Mouse (Mus musculus) heart, embryonic 15.5 days (tissue): Measurements from ENCODE around the gene Plekhg2. TPM values are rescaled to one million over a fixed set of nuclear protein-coding genes. Genes with fewer than 3 reads are reported as not detected.

Experiments
- ATAC-seq: fragments of 200-750 bp; cut with Nextera tagmentation; replicated peaks from 2 replicates; pipeline ENCODE4 v1.8.0; 2017; ENCODE audit warnings: low read depth, moderate TSS enrichment; ENCODE audit not compliant: insufficient number of reproducible peaks, insufficient read depth, low FRiP score
- H3K27ac ChIP-seq: fragments of 300-500 bp; sonication (generic); 2 replicates; pipeline ENCODE4 v1.5.1; 2015; ENCODE audit warnings: mild to moderate bottlenecking, inconsistent platforms
- H3K27me3 ChIP-seq: fragments of 300-500 bp; sonication (generic); 2 replicates; pipeline ENCODE4 v1.6.1; 2015; ENCODE audit warnings: inconsistent platforms
- H3K36me3 ChIP-seq: fragments of 300-500 bp; sonication (generic); 2 replicates; pipeline ENCODE4 v1.6.1; 2015; ENCODE audit warnings: mild to moderate bottlenecking, inconsistent platforms
- H3K4me1 ChIP-seq: fragments of 300-500 bp; sonication (generic); replicated peaks from 2 replicates; pipeline ENCODE4 v1.6.1; 2015; ENCODE audit warnings: inconsistent platforms
- H3K4me2 ChIP-seq: fragments of 300-500 bp; sonication (generic); 2 replicates; pipeline ENCODE4 v1.6.1; 2015; ENCODE audit warnings: inconsistent platforms, mild to moderate bottlenecking, moderate library complexity
- H3K4me3 ChIP-seq: fragments of 300-500 bp; sonication (generic); 2 replicates; pipeline ENCODE4 v1.5.1; 2015; ENCODE audit warnings: mild to moderate bottlenecking, inconsistent platforms
- H3K9ac ChIP-seq: fragments of 300-500 bp; sonication (generic); 2 replicates; pipeline ENCODE4 v1.6.1; 2015; ENCODE audit warnings: mild to moderate bottlenecking, inconsistent platforms
- H3K9me3 ChIP-seq: fragments of 300-500 bp; sonication (generic); replicated peaks from 2 replicates; pipeline ENCODE4 v1.6.1; 2016; ENCODE audit warnings: inconsistent platforms
- WGBS: fragments of 180-500 bp; shearing (Covaris S2); methylation state at CpG from one replicate; pipeline ENCODE4 v1.1.7; 2015; ENCODE audit warnings: mixed read lengths; 5-methylcytosine and 5-hydroxymethylcytosine counted together
- polyA plus RNA-seq: library from polyadenylated mRNA; unstranded; fragments of >200 nt; fragmentation: Nextera tagmentation; extraction: Ambion mirVana; gene quantifications from 2 replicates; pipeline ENCODE4 v1.2.1, GENCODE M21; 2015

The Plekhg2 gene
- polyA plus RNA-seq, 1 experiment from 2014 or later = 34.3 TPM

DNA sequence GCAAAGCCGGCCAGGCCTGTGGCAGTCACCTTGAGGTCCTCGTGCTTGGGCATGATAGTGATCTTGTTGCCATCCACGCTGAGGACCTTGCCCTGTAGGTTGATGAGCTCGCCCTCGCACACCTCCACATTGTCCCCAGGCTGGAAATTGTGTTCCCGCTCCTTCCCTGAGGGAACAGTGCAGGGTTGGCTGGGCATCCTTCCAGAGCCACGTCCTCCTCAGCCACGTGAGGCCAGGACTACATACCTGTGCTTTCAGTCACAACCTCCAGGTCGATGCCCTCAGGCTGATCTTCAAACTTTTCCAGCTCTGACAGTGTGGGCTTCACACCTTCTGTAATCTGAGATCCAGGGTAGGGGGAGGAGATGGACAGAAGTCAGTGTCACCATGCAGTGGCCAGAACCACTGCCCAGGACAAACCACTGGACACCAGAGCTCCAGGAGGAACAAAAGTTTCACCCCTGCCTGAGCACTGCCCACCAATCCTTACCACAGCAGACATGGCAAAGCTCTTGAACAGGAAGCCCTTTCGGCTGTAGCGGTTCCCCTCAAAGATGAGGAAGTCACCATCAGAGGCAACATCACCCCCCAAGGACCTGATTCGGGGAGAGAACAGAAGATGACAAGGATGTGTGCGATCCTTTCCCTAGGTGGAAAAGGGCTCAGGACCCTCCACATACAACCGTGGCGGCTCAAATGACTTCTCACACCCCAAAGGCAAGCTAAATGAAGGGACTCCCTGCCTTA, 50.3 kb downstream of the Plekhg2 start:
- no peak for ATAC-seq
- Histone ChIP-seq H3K36me3 (peaks cover 98% of the 10 kb centered on the region), H3K9me3 (no peaks in the 10 kb centered on the region), H3K9ac (no peak overlapping the region), H3K4me1 (no peaks in the 10 kb centered on the region), H3K27ac (no peak overlapping the region), H3K27me3 (no peaks in the 10 kb centered on the region), H3K4me2 (no peak overlapping the region), H3K4me3 (no peak overlapping the region)
- 89% methylated on average over 15 of the region's 15 CpGs for whole genome bisulfite sequencing

DNA sequence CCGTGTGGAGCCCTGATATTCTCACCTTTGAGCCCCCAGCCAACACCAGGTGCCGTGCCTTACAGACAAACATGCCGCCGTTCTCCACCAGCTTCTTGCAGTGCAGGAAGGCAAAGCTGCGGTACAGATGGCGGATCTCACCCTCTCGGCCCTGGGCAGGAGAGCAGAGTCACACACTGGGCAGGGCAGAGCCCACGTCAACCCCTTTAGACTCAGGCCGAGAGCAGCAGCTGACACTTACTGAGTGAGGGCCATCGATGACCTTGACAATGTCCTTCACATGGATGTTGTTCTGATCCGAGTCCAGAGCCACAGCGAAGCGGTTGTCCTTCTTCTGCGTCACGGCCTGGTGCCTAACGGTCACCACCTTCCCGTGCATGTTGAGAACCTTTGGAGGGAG, 53.7 kb downstream of the Plekhg2 start:
- H3K27ac ChIP-seq = no peak overlapping the region
- H3K4me3 ChIP-seq = no peak overlapping the region
- 87% methylated on average over 17 of the region's 17 CpGs for WGBS
- no peak overlapping the region for H3K4me2 ChIP-seq
- no peaks in the 10 kb centered on the region for H3K27me3 ChIP-seq
- no peaks in the 10 kb centered on the region for H3K9me3 ChIP-seq
- no peak overlapping the region for H3K9ac ChIP-seq
- H3K4me1 ChIP-seq = no peaks in the 10 kb centered on the region
- H3K36me3 ChIP-seq = peaks cover 96% of the 10 kb centered on the region
- no peak for ATAC-seq

DNA sequence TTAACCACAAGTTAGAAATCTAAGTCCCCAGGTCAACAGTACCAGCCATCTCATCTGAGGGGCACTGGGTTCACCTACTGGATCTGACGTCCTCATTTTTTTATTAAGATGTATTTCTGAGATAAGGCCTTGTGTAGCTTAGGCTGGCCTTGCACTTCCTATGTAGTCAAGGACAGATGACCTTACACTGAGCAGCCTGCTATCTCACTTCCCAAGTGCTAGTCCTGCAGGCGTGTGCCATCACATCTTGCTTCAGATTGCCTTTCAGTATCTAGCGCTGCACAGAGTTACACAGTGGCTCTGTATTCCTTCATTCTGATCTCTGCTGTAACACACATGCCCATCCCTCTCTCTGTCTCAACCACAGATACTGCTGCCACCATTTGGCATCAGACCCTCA, 54.4 kb downstream of the Plekhg2 start:
- no peak for ATAC-seq
- no peaks in the 10 kb centered on the region for H3K27me3 ChIP-seq
- H3K27ac ChIP-seq = no peak overlapping the region
- H3K9ac ChIP-seq = no peak overlapping the region
- no peak overlapping the region for H3K4me3 ChIP-seq
- 83% methylated on average over 3 of the region's 3 CpGs for WGBS
- peaks cover 90% of the 10 kb centered on the region for H3K36me3 ChIP-seq
- no peaks in the 10 kb centered on the region for H3K9me3 ChIP-seq
- no peak overlapping the region for H3K4me2 ChIP-seq
- H3K4me1 ChIP-seq = no peaks in the 10 kb centered on the region

DNA sequence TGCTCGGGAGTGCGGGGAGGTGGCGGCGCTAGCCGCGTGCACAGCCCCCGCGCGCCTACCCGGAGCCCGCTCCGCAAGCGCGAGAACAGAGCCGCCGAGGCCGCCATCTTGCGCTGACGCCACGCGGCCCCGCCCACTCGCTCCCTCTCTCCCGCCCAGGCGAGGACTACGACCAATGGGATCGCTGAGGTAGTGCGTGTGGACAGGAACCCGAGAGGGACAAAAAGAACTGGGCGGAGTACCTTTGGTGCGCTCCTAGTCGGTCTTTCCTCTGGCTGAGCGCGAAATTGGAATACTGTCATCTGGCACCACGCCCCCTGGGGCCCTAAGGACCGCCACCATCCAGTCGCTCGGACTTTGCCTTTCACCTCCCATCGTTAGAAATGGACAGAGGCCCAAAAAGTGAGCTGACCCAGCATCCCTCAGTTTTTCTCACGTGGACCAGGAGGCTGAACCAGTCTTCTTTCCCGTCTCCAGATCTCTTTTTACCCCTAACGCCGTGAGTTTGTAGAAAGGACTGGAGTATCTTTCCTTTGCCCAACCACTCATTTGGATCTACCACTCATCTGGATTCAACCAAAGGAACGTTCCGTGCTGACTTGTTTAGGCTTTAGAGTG, 60.4 kb downstream of the Plekhg2 start, which contains the start of gene Timm50:
Timm50 (minus strand) TSS at position 147 of the 618 bp plus-strand sequence.
- Histone ChIP-seq H3K4me1 (peaks cover 17% of the 10 kb centered on the region), H3K9ac (peak within 1 kb of the TSS; percentile 94), H3K36me3 (peaks cover 61% of the 10 kb centered on the region), H3K27me3 (no peaks in the 10 kb centered on the region), H3K9me3 (no peaks in the 10 kb centered on the region), H3K4me3 (peak within 1 kb of the TSS; percentile 86), H3K27ac (peak within 1 kb of the TSS; percentile 75), H3K4me2 (peak within 1 kb of the TSS; percentile 89)
- WGBS = under 1% methylated on average over 45 of the region's 45 CpGs
- peak; percentile 95 for ATAC-seq

DNA sequence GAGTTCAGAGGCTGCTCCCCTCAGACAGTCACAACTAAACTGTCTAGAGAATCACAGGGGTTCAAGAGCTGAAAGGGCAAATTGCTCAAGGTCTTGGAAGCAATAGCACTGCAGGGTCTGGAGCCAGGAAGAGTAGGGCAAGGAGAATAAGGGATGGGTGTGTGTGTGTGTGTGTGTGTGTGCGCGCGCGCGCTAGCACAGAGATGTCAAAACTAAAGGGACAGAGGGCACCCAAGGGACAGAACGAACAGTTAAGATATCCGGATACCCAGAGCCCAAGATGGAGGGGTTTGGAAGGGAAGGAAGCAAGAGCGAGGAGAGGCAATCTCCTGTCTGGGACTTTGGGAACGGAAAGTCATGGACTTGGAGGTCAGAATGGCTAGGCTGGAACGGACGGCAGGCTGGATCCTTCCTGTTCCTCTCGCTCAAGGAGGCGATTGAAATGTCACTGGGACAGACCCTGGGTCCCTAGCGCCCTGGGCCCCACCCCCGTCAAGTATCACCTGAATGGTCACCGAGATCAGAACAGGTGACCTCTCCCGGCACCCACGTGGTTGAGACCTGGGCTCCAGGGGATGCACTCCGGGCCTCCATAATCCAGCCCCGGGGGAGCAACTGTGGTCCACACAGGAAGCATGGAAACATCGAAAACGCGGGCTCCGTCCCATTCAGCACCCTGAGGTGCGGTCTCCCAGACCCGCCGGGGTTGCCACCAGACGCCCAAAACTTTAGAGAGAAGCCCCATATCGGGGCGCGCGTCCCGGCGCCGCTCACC, 61.1 kb downstream of the Plekhg2 start:
- Histone ChIP-seq H3K4me2 (peak overlapping the region; percentile 89), H3K27me3 (no peaks in the 10 kb centered on the region), H3K4me1 (peaks cover 17% of the 10 kb centered on the region), H3K36me3 (peaks cover 61% of the 10 kb centered on the region), H3K9me3 (no peaks in the 10 kb centered on the region), H3K27ac (peak overlapping the region; percentile 75), H3K9ac (peak overlapping the region; percentile 94), H3K4me3 (peak overlapping the region; percentile 86)
- ATAC-seq = peak; percentile 51
- WGBS = 3% methylated on average over 35 of the region's 35 CpGs

DNA sequence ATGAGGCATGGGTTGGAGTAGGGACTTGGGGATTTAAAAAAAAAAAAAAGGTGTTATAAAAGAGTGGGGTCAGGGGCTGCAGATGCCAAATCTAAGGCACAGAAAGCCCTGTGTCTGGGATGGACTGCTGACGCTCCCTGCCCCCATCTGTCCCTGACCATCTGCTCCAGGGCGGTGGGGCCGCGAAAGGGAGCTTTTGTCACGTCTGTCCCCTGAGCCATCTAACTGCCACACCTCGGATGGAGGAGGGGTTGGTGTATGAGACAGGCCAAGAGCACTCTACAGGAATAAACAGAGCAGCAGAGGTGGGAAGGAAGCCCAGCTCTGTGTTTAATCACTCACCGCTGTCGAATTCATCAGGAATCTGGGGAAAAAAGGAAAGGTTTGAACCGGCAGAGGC, 62.7 kb downstream of the Plekhg2 start:
- H3K4me1 ChIP-seq = peaks cover 17% of the 10 kb centered on the region
- peaks cover 61% of the 10 kb centered on the region for H3K36me3 ChIP-seq
- H3K27me3 ChIP-seq = no peaks in the 10 kb centered on the region
- ATAC-seq = no peak
- no peak overlapping the region for H3K27ac ChIP-seq
- H3K9ac ChIP-seq = no peak overlapping the region
- H3K4me2 ChIP-seq = no peak overlapping the region
- no peak overlapping the region for H3K4me3 ChIP-seq
- 65% methylated on average over 9 of the region's 9 CpGs for WGBS
- H3K9me3 ChIP-seq = no peaks in the 10 kb centered on the region

Other genes starting within 250 kb of the Plekhg2 start
- gene 9530053A07Rik, start 243.1 kb downstream of the Plekhg2 start, polyA plus RNA-seq = 0.03 and 0.10 TPM in 2 replicates
- 67.5 and 76.4 TPM in 2 replicates for gene Fbl, start 202.9 kb downstream of the Plekhg2 start, polyA plus RNA-seq
- 7.3 and 9.2 TPM in 2 replicates for gene Dyrk1b, start 193.1 kb downstream of the Plekhg2 start, polyA plus RNA-seq
- gene Eid2, start 104.7 kb downstream of the Plekhg2 start, polyA plus RNA-seq = 5.2 and 5.9 TPM in 2 replicates
- 8.2 and 8.5 TPM in 2 replicates for gene Eid2b, start 94.9 kb downstream of the Plekhg2 start, polyA plus RNA-seq
- gene Selenov, start 81.4 kb downstream of the Plekhg2 start, polyA plus RNA-seq = not detected in 2 replicates
- gene Dll3, start 70.4 kb downstream of the Plekhg2 start, polyA plus RNA-seq = 0.16 and 0.34 TPM in 2 replicates
- gene Timm50, start 60.5 kb downstream of the Plekhg2 start, polyA plus RNA-seq = 101 and 117 TPM in 2 replicates
- 52.0 and 71.9 TPM in 2 replicates for gene Supt5, start 33.9 kb downstream of the Plekhg2 start, polyA plus RNA-seq
- gene Rps16, start 21.9 kb downstream of the Plekhg2 start, polyA plus RNA-seq = 534 and 573 TPM in 2 replicates
- gene Zfp36, start 7.7 kb upstream of the Plekhg2 start, polyA plus RNA-seq = 13.6 and 14.7 TPM in 2 replicates
- gene Med29, start 20.1 kb upstream of the Plekhg2 start, polyA plus RNA-seq = 42.0 and 45.7 TPM in 2 replicates
- gene Paf1, start 20.4 kb upstream of the Plekhg2 start, polyA plus RNA-seq = 66.8 and 73.0 TPM in 2 replicates
- 9.6 and 20.9 TPM in 2 replicates for gene Gmfg, start 64.8 kb upstream of the Plekhg2 start, polyA plus RNA-seq
- 1.1 and 1.5 TPM in 2 replicates for gene Lrfn1, start 79.4 kb upstream of the Plekhg2 start, polyA plus RNA-seq
- not detected in 2 replicates for gene Ifnl2, start 137.9 kb upstream of the Plekhg2 start, polyA plus RNA-seq
- gene Ifnl3, start 150.2 kb upstream of the Plekhg2 start, polyA plus RNA-seq = not detected in 2 replicates
- not detected in 2 replicates for gene Sycn, start 168.3 kb upstream of the Plekhg2 start, polyA plus RNA-seq
- gene Nccrp1, start 174.7 kb upstream of the Plekhg2 start, polyA plus RNA-seq = not detected in 2 replicates
- gene Samd4b, start 225.5 kb upstream of the Plekhg2 start, polyA plus RNA-seq = 17.9 and 25.6 TPM in 2 replicates
- gene Pak4, start 225.6 kb upstream of the Plekhg2 start, polyA plus RNA-seq = 23.3 and 32.3 TPM in 2 replicates